11 mouse cellular contexts compared by ENCODE assay signal in genomic region chr2:170268080-170268479, GRCm38 (mm10).
DNase-seq lines count a peak whose midpoint lies in the region; ATAC-seq lines count a peak whose summit lies in the region.
"Had no signal": no experiment of that assay in that cellular context is flagged by ENCODE, and none has a peak within 500 bp of the region (broad histone marks: within the 10 kb centered on the region; RNA-seq: fewer than 3 reads in every experiment).

No protein-coding gene starts in this region.

- no peak for DNase-seq in kidney, postnatal 10 days
- DNase-seq in embryonic facial prominence, embryonic 14.5 days (ENCODE audit: low spot score) = peak; percentile 63
- peak; percentile 35 for DNase-seq in heart, postnatal 4 days
- DNase-seq in lung, postnatal 4 days = peak; percentile 50 to 62
- no peak for DNase-seq in cerebellum, postnatal 10 days
- no peak for DNase-seq in spleen, postnatal 10 days (ENCODE audit: low spot score in 2 of 2)
- DNase-seq: right cerebral cortex, adult 18-20 months had no signal

- no peaks in the 10 kb centered on the region for H3K27me3 ChIP-seq in kidney, embryonic 16.5 days (ENCODE audit: insufficient read depth, low read length)
- H3K27me3 ChIP-seq in embryonic facial prominence, embryonic 14.5 days (replicated peaks; ENCODE audit: control insufficient read depth, insufficient read depth, low read length) = no peaks in the 10 kb centered on the region
- H3K27me3 ChIP-seq: embryonic facial prominence, embryonic 12.5 days had no signal

- peaks cover 34% of the 10 kb centered on the region for H3K4me1 ChIP-seq in kidney, embryonic 16.5 days (ENCODE audit: insufficient read depth, low read length)
- H3K4me1 ChIP-seq in embryonic facial prominence, embryonic 14.5 days (ENCODE audit: control insufficient read depth, insufficient read depth, low read length) = peaks cover 19% of the 10 kb centered on the region

- no peak for ATAC-seq in kidney, embryonic 16.5 days (ENCODE audit: low FRiP score, low TSS enrichment)
- ATAC-seq in embryonic facial prominence, embryonic 14.5 days (ENCODE audit: low read depth) = no peak
- no peak for ATAC-seq in erythroid progenitor cell, adult 5-6 weeks (replicated peaks; ENCODE audit: low FRiP score, poor library complexity, severe bottlenecking)

- H3K9me3 ChIP-seq in kidney, embryonic 16.5 days (ENCODE audit: low read length) = peaks cover 5% of the 10 kb centered on the region; the same call in 1 of the 2 replicates
- H3K9me3 ChIP-seq in embryonic facial prominence, embryonic 14.5 days (ENCODE audit: control insufficient read depth, low read length) = peaks cover 8% of the 10 kb centered on the region
- H3K9me3 ChIP-seq: embryonic facial prominence, embryonic 12.5 days had no signal

- peak overlapping the region; percentile 54 for H3K4me2 ChIP-seq in kidney, embryonic 16.5 days (replicated peaks; ENCODE audit: low read depth, low read length)
- H3K4me2 ChIP-seq in embryonic facial prominence, embryonic 14.5 days (ENCODE audit: low read depth, low read length) = no peak overlapping the region
- H3K4me2 ChIP-seq: embryonic facial prominence, embryonic 12.5 days had no signal

- no peak overlapping the region for H3K4me3 ChIP-seq in kidney, embryonic 16.5 days (ENCODE audit: low read length)
- H3K4me3 ChIP-seq in embryonic facial prominence, embryonic 14.5 days (ENCODE audit: low read depth, low read length) = no peak overlapping the region
- H3K4me3 ChIP-seq: embryonic facial prominence, embryonic 12.5 days had no signal

- WGBS in kidney, embryonic 16.5 days = 10% methylated on average over 8 of the region's 8 CpGs
- WGBS in embryonic facial prominence, embryonic 14.5 days = 26% methylated on average over 8 of the region's 8 CpGs

- no peaks in the 10 kb centered on the region for H3K36me3 ChIP-seq in kidney, embryonic 16.5 days (ENCODE audit: insufficient read depth, low read length)
- H3K36me3 ChIP-seq in embryonic facial prominence, embryonic 14.5 days (ENCODE audit: control insufficient read depth, insufficient read depth, low read length) = no peaks in the 10 kb centered on the region
- H3K36me3 ChIP-seq: embryonic facial prominence, embryonic 12.5 days had no signal

- H3K27ac ChIP-seq in kidney, embryonic 16.5 days (ENCODE audit: low read length) = peak overlapping the region; percentile 94
- peak overlapping the region; percentile 71; the same call in 1 of the 2 replicates for H3K27ac ChIP-seq in embryonic facial prominence, embryonic 14.5 days (replicated peaks; ENCODE audit: low read depth, low read length)
- H3K27ac ChIP-seq: liver, embryonic 14.5 days had no signal

- peak overlapping the region; percentile 43 for H3K9ac ChIP-seq in kidney, embryonic 16.5 days (replicated peaks; ENCODE audit: low read length)
- no peak overlapping the region for H3K9ac ChIP-seq in embryonic facial prominence, embryonic 14.5 days (ENCODE audit: low read depth, low read length)
- H3K9ac ChIP-seq: embryonic facial prominence, embryonic 12.5 days; liver, embryonic 14.5 days had no signal

Comparison
In these comparisons a context has a peak if more than half of its experiments do, and no peak if none do; other contexts are left out.
1. DNase-seq: peak in embryonic facial prominence, embryonic 14.5 days (single experiment), heart, postnatal 4 days (single experiment) and lung, postnatal 4 days (2 of 2); none in kidney, postnatal 10 days (single experiment), cerebellum, postnatal 10 days (0 of 2) and spleen, postnatal 10 days (0 of 2).